Mouse (Mus musculus) ES-Bruce4 (cell line): ENCODE data around the gene Psmd12.

ENCODE experiments used
- CTCF ChIP-seq: IDR thresholded peaks from one replicate; pipeline ENCODE4 v1.8.1; 2011; ENCODE audit warnings: low read depth, low read length
- EP300 ChIP-seq: IDR thresholded peaks from 2 replicates; pipeline ENCODE4 v1.6.1; 2011; ENCODE audit warnings: low read depth, low read length; ENCODE audit not compliant: insufficient read depth
- POLR2A ChIP-seq: IDR thresholded peaks from one replicate; pipeline ENCODE4 v1.8.1; 2011; ENCODE audit warnings: low read length; ENCODE audit not compliant: insufficient read depth

DNA sequence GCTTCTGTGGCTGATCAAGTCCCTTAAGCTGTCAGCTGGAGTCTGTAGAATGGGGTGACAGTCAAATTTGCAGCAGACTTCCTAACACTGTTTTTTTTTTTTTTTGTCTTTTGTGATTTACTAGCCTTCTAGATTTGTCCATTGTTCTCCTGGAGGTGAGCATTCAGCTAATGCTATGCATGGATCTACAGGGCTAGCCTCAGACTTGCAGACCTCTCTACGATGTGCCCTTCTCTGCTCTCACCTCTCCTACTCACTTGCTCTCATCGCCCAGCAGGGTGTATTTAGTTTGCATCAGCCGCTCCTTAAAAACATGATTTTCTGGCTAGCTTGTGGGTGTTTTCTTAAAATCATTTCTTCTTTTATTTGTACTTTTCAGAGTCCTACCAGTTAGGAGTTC is 5.1 kb downstream of the Psmd12 start:
- TF ChIP-seq CTCF, result no peak
- no peak for TF ChIP-seq POLR2A
- TF ChIP-seq EP300, result no peak
